Mouse (Mus musculus) adrenal gland, adult 18-20 months (tissue): ENCODE results near the gene Lsm14a. TPM values are rescaled to one million over a fixed set of nuclear protein-coding genes. Genes with fewer than 3 reads are reported as not detected.
A peak's percentile ranks its signal among the peaks of the same experiment; 100 is the strongest.
"Not testable (repeated sequence)": the region's sequence is repeated elsewhere in the genome, so short reads cannot be mapped to it uniquely, and the experiment has no call there.

Experiments used
- DNase-seq, 2 experiments: peaks; one replicate each; pipeline ENCODE4 v3.0.0; 2021 to 2022; ENCODE audit warnings: low spot score in 2 of 2
- total RNA-seq, 2 experiments: library from RNA; stranded (reverse); gene quantifications; 1 replicate in 1 of 2; 2 replicates in 1 of 2; pipeline ENCODE4 v1.2.3; 2021

The Lsm14a gene
- total RNA-seq, 2 experiments from 2014 or later = 94.9 to 101 TPM

- no peak for DNase-seq
Measured at GRCm38 (mm10) chr7:34380311-34380710, 12.8 kb downstream of the Lsm14a start.

- DNase-seq = no peak
Measured at GRCm38 (mm10) chr7:34373906-34374305, 19.2 kb downstream of the Lsm14a start.

- no peak for DNase-seq
Measured at GRCm38 (mm10) chr7:34355629-34356028, 37.5 kb downstream of the Lsm14a start.

- DNase-seq = no peak
Measured at GRCm38 (mm10) chr7:34351997-34352396, 41.1 kb downstream of the Lsm14a start.

- no peak for DNase-seq
Measured at GRCm38 (mm10) chr7:34350166-34350565, 42.9 kb downstream of the Lsm14a start.

- no peak for DNase-seq
Measured at GRCm38 (mm10) chr7:34348011-34348410, 45.1 kb downstream of the Lsm14a start.

GRCm38 (mm10) chr7:34347041-34347440 is 46.1 kb downstream of the Lsm14a start:
- DNase-seq = no peak

- DNase-seq = no peak
Measured at GRCm38 (mm10) chr7:34346505-34346904, 46.6 kb downstream of the Lsm14a start.

- DNase-seq = peak in 1 of 2 experiments; percentile 31
Measured at GRCm38 (mm10) chr7:34342040-34342793, 50.9 kb downstream of the Lsm14a start.

- DNase-seq = no peak
Measured at GRCm38 (mm10) chr7:34340841-34341240, 52.3 kb downstream of the Lsm14a start.

- no peak for DNase-seq
Measured at GRCm38 (mm10) chr7:34339164-34339489, 54.0 kb downstream of the Lsm14a start.

- no peak for DNase-seq
Measured at GRCm38 (mm10) chr7:34338445-34339163, 54.5 kb downstream of the Lsm14a start.

- no peak for DNase-seq
Measured at GRCm38 (mm10) chr7:34337268-34337667, 55.8 kb downstream of the Lsm14a start.

- DNase-seq = not testable (repeated sequence)
Measured at GRCm38 (mm10) chr7:34336545-34336944, 56.6 kb downstream of the Lsm14a start.

GRCm38 (mm10) chr7:34327493-34327892 is 65.6 kb downstream of the Lsm14a start:
- DNase-seq = no peak

- no peak for DNase-seq
Measured at GRCm38 (mm10) chr7:34324857-34325256, 68.3 kb downstream of the Lsm14a start.

- DNase-seq = no peak
Measured at GRCm38 (mm10) chr7:34324005-34324404, 69.1 kb downstream of the Lsm14a start.

GRCm38 (mm10) chr7:34323351-34323750 is 69.8 kb downstream of the Lsm14a start:
- DNase-seq = no peak

GRCm38 (mm10) chr7:34321958-34322357 is 71.2 kb downstream of the Lsm14a start:
- DNase-seq = no peak

- DNase-seq = no peak
Measured at GRCm38 (mm10) chr7:34321119-34321518, 72.0 kb downstream of the Lsm14a start.

- no peak for DNase-seq
Measured at GRCm38 (mm10) chr7:34319957-34320356, 73.2 kb downstream of the Lsm14a start.

GRCm38 (mm10) chr7:34319123-34319522 is 74.0 kb downstream of the Lsm14a start:
- no peak for DNase-seq
